Mouse (Mus musculus) forebrain, embryonic 16.5 days (tissue): ENCODE measurements around the gene Casp4. TPM values are rescaled to one million over a fixed set of nuclear protein-coding genes. Genes with fewer than 3 reads are reported as not detected.

ENCODE experiments used
- ATAC-seq: fragments of 200-750 bp; cut with Nextera tagmentation; 2 replicates; pipeline ENCODE4 v1.8.0; 2017; ENCODE audit warnings: mild to moderate bottlenecking, moderate library complexity
- H3K27ac ChIP-seq: fragments of 300-500 bp; sonication (generic); 2 replicates; pipeline ENCODE4 v1.5.1; 2014; ENCODE audit warnings: low read length, control low read depth
- H3K27me3 ChIP-seq: fragments of 300-500 bp; sonication (generic); replicated peaks from 2 replicates; pipeline ENCODE4 v1.6.1; 2014; ENCODE audit warnings: low read length; ENCODE audit not compliant: control insufficient read depth, insufficient read depth
- H3K36me3 ChIP-seq: fragments of 300-500 bp; sonication (generic); 2 replicates; pipeline ENCODE4 v1.6.1; 2014; ENCODE audit not compliant: control insufficient read depth, insufficient read depth
- H3K4me1 ChIP-seq: fragments of 300-500 bp; sonication (generic); replicated peaks from 2 replicates; pipeline ENCODE4 v1.6.1; 2014; ENCODE audit warnings: low read length; ENCODE audit not compliant: control insufficient read depth, insufficient read depth
- H3K4me2 ChIP-seq: fragments of 300-500 bp; sonication (generic); 2 replicates; pipeline ENCODE4 v1.6.1; 2014; ENCODE audit warnings: mild to moderate bottlenecking, low read length, control low read depth
- H3K4me3 ChIP-seq: fragments of 300-500 bp; sonication (generic); replicated peaks from 2 replicates; pipeline ENCODE4 v1.5.1; 2014; ENCODE audit warnings: mild to moderate bottlenecking, low read length, control low read depth
- H3K9ac ChIP-seq: fragments of 300-500 bp; sonication (generic); replicated peaks from 2 replicates; pipeline ENCODE4 v1.6.1; 2014; ENCODE audit warnings: low read depth, low read length, control low read depth
- H3K9me3 ChIP-seq: fragments of 300-500 bp; sonication (generic); 2 replicates; pipeline ENCODE4 v1.6.1; 2016; ENCODE audit warnings: low read length; ENCODE audit not compliant: control insufficient read depth
- WGBS: fragments of 180-500 bp; shearing (Covaris S2); extraction: QIAGEN DNeasy Blood & Tissue Kit; methylation state at CpG from one replicate; pipeline ENCODE4 v1.1.7; 2014; 5-methylcytosine and 5-hydroxymethylcytosine counted together
- polyA plus RNA-seq: library from polyadenylated mRNA; unstranded; fragments of >200 nt; fragmentation: Nextera tagmentation; extraction: Ambion mirVana; gene quantifications from 2 replicates; pipeline ENCODE4 v1.2.1, GENCODE M21; 2015

Gene Casp4
- polyA plus RNA-seq, 1 experiment from 2014 or later, result 0.24 TPM

DNA sequence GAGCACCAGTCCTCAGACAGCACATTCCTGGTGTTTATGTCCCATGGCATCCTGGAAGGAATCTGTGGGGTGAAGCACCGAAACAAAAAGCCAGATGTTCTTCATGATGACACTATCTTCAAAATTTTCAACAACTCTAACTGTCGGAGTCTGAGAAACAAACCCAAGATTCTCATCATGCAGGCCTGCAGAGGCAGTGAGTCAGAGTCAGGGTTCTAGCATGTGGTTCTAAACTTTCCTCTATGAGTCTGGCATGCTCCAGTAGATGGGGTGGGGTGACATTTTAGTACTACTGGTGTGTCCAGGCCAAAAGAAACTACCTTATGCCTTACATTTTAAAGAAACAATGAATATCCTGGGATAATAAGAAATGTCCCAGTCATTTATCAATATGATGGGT lies 45.0 kb downstream of the Casp4 start:
- H3K4me3 ChIP-seq, result no peak overlapping the region
- ATAC-seq, result no peak
- H3K27ac ChIP-seq, result no peak overlapping the region
- no peaks in the 10 kb centered on the region for H3K27me3 ChIP-seq
- H3K36me3 ChIP-seq, result no peaks in the 10 kb centered on the region
- H3K9me3 ChIP-seq, result no peaks in the 10 kb centered on the region
- H3K4me1 ChIP-seq, result no peaks in the 10 kb centered on the region
- no peak overlapping the region for H3K9ac ChIP-seq
- H3K4me2 ChIP-seq, result no peak overlapping the region
- WGBS, result 87% methylated on average over 2 of the region's 2 CpGs

- no peak for ATAC-seq
- Histone ChIP-seq H3K4me1 (no peaks in the 10 kb centered on the region), H3K36me3 (no peaks in the 10 kb centered on the region), H3K4me2 (no peak overlapping the region), H3K9me3 (no peaks in the 10 kb centered on the region), H3K9ac (no peak overlapping the region), H3K27ac (no peak overlapping the region), H3K4me3 (no peak overlapping the region), H3K27me3 (no peaks in the 10 kb centered on the region)
Observed at GRCm38 (mm10) chr9:5356801-5357200, 48.2 kb downstream of the Casp4 start.

Other genes starting within 250 kb of the Casp4 start
- 0.42 and 0.81 TPM in 2 replicates for gene Casp1, start 10.3 kb upstream of the Casp4 start, polyA plus RNA-seq
- 0.45 TPM in 1 of 2 replicates, not detected in the other for gene Casp12, start 36.6 kb downstream of the Casp4 start, polyA plus RNA-seq